Mouse (Mus musculus): ENCODE data around the gene Hypk.

Gene Hypk

DNA sequence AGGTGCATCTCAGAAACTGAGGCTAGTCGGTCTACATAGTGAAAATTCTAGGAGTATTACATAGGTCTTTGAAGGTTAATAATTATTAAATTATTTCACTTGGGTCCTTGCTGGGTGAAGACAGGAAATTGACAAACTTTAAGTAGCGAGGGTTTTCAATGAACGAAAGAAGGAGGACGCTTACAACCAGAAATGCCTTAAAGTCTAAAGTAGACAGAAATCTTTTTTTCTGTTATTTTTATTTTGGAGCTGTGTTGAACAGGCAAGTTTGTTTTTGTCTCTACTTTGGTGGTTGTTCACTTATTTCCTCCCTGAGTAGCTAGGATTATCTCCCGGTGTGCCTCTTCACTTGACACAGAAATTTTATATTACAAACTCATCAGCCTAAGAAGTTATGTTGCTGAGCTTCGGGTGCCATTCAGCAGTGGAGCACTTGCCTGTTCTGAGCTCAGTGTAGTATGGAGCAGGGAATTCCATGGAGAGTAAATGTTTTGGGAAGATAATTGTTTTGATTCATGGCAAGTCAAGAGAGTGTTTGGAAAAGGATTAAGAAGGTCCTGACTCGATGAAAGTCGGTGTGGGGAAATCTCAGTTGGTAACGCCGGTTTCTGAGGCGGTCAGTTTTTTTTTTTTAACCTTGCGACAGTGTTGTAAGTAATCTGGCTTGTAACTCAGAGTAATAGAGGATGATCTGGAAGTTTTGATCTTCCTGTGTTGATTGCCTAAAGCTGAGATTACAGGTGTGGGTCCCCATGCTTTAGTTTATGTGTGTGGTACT is 54.3 kb downstream of the Hypk start:
- no peak for DNase-seq

DNA sequence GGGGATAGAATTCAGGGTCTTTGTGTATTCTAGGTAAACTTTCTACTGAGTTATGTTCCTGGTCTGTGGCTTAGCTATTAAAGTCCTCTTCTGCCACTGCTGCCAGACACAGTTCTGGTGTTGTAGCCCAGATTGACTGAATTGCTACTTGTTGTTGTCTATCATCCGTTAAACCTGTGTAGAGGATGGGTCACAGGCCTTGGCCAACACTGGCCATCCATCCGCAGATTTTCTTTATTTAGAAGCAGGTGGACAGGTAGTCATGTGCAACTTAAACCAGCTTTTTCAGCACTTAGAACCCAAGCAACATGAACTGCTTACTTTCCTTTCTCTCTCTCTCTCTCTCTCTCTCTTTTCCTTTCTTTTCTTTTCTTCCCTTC is 54.9 kb downstream of the Hypk start:
- DNase-seq, result no peak
